Mouse (Mus musculus) kidney, postnatal 10 days (tissue): ENCODE results near the gene Igf2r.

ENCODE experiments used
- DNase-seq: peaks from one replicate; pipeline ENCODE4 v3.0.0; 2021; ENCODE audit warnings: mixed read lengths

The Igf2r gene

GRCm38 (mm10) chr17:12781101-12781500, 11.6 kb upstream of the Igf2r start:
- DNase-seq, result no peak

GRCm38 (mm10) chr17:12780125-12780524, 10.7 kb upstream of the Igf2r start:
- DNase-seq, result peak; percentile 37

- DNase-seq, result peak; percentile 34
Observed at GRCm38 (mm10) chr17:12779442-12779841, 10.0 kb upstream of the Igf2r start.

- no peak for DNase-seq
Observed at GRCm38 (mm10) chr17:12773956-12774355, 4.5 kb upstream of the Igf2r start.

- DNase-seq, result no peak
Observed at GRCm38 (mm10) chr17:12770500-12770899, 1.0 kb upstream of the Igf2r start.

DNA sequence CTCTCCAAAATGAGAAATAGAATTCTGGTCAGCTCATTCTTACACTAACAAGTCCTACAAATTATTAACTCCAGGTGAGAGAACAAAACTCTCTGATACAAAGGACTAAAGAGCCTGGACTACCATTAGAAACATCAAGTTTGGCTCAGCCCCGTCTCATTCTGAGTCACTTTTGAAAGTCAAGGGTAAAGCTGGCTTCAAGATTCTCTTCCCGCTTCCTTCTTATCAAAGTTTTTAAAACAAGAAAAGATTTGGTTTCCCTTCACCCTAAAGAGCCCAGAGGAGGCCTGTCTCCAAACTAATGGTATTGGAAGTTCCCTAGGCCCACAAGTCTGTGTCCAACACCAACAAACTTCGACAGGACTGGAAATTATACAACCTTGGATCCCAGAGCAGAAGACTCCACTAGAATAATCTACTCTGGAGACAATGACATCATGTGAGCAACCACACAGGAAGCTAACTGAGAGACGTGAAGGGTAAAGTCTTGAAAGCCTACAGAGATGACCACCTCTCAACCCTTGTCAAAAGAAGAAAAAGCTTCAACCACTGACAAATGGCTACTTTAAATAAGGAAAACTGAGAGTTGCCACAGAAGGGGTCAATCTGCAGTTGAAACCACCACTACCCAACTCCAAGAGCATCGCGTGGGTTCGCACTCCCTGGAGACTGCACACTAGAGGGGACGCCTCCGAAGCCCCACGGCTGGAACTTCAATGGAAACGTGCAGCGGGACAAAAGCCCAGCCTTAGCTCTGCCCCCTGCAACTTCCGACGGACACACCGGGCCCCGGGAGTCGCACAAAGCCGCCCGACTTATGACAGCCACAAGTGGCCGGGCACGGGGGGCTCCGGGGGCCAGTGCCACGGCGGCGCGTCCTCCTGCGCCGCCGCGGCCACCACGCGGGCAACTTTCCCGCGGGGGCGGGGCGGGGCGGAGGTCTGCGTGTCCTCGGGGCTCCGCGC, 767 bp downstream of the Igf2r start:
- no peak for DNase-seq

- DNase-seq, result no peak
Observed at GRCm38 (mm10) chr17:12767294-12767852, 2.1 kb downstream of the Igf2r start.

DNA sequence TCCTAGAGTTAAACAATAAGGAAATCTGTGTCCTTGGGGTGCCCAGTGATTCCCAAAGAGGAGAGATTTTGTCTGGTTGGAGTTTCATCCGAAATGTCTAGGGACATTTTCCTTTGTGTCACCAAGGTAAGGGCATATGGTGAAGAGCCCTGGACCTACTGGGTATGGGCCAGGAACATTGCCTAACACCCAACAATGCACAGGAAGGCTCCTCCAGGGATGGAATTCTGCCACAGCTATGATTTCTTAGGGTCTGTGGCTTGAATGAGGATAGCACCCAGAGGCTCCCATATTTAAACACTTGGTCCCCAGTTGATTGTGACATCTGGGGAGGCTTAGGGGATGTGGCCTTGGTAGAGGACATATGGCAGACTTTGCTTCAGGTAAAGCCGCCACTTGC, 6.1 kb downstream of the Igf2r start:
- no peak for DNase-seq

GRCm38 (mm10) chr17:12760355-12761146, 8.9 kb downstream of the Igf2r start:
- DNase-seq, result no peak

- DNase-seq, result peak; percentile 38
Observed at GRCm38 (mm10) chr17:12759646-12760074, 9.8 kb downstream of the Igf2r start.

- DNase-seq, result no peak
Observed at GRCm38 (mm10) chr17:12758701-12759455, 10.6 kb downstream of the Igf2r start.

DNA sequence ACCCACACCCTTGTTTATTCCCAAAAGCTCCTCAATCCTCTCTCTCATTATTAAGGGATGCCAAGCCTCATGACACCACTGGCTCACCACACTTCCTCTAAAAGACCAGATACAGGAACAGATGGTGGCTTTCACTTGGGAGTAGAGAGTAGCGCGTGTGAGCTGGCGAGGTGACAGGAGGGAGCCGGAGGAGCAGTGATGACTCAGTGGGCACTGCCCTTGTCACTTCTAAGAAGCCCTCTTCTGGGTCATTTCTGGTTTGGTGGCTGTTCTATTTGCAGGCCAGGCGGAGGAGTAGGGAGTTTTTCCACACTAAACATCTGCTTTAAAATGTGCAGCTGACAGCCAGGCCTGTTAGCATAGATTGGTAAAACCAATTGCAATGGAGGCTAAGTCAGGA, 11.5 kb downstream of the Igf2r start:
- peak; percentile 62 for DNase-seq

DNA sequence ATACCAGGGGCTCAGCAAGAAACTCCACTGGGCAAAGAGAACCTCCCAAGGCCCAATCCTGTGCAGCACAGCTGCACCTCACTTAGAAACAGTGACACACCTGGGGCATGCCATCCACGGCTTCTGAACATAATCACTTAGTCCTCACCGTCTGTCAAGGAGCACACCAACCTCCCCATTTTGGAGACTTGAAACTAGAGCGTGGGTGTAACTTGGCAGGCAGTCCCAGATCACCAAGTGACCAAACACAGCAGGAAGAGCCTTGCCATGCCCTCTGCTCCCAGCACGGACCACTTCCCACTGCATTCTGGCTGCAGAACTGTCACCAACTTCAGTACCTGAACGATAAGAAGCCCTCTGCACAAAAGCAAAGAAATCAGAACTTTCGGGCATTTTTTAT, 12.3 kb downstream of the Igf2r start:
- DNase-seq, result no peak

- DNase-seq, result no peak
Observed at GRCm38 (mm10) chr17:12755951-12756350, 13.5 kb downstream of the Igf2r start.

GRCm38 (mm10) chr17:12755146-12755545, 14.3 kb downstream of the Igf2r start:
- no peak for DNase-seq

- DNase-seq, result no peak
Observed at GRCm38 (mm10) chr17:12754243-12755007, 15.0 kb downstream of the Igf2r start.

GRCm38 (mm10) chr17:12753050-12753449, 16.4 kb downstream of the Igf2r start:
- DNase-seq, result no peak

DNA sequence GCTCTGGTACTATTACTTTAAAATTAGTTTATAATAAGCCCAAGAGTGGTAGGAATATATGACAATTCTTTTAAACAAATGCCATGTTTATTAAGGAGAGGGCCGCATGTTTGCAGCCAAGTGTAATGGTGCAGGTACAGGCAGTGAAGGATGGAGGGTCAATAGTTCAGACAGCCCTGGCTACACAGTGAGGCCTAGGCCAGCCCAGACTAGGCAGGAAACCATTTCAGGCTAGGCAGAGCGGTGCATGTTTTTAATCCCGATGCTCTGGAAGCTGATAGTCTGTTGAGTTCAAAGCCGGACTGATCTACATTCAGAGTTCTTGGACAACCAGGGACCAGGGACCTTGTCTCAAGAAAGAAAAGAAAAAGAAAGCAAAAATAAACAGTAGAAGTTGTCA, 17.8 kb downstream of the Igf2r start:
- DNase-seq, result peak; percentile 24

DNA sequence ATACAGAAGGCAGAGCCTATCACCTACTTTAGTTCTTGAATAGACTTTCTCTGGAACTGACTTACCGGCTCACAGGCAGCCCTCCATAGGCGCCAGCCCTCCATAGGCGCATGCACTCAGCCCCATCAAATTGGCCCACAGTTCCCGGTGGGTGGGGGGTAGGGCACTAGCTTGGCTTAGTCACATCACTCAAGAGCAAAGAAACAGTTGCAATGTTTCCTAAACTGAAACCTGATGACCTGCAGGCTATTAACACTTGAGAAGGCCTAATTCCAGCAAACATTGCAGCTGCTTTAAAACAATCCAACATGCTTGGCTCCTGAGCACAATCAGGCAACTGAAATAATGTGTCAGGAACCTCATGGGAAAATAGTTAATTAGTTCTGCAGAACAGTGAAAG, 18.2 kb downstream of the Igf2r start:
- peak; percentile 37 for DNase-seq

- no peak for DNase-seq
Observed at GRCm38 (mm10) chr17:12750591-12751170, 18.8 kb downstream of the Igf2r start.
